Mouse (Mus musculus): ENCODE measurements around the gene Bax.

GRCm38 (mm10) chr7:45515436-45515835, 48.7 kb upstream of the Bax start:
- TF ChIP-seq GATA1 (IDR thresholded peaks at IDR 0.05; ENCODE audit: low read length) (no peak), TAL1 (IDR thresholded peaks at IDR 0.05; ENCODE audit: low read length) (no peak)
